Mouse (Mus musculus) forebrain, embryonic 16.5 days (tissue): ENCODE measurements around the gene Nat8. TPM values are rescaled to one million over a fixed set of nuclear protein-coding genes. Genes with fewer than 3 reads are reported as not detected.
"Not testable (repeated sequence)": the region's sequence is repeated elsewhere in the genome, so short reads cannot be mapped to it uniquely, and the experiment has no call there.

Experiments used
- ATAC-seq: fragments of 200-750 bp; cut with Nextera tagmentation; 2 replicates; pipeline ENCODE4 v1.8.0; 2017; ENCODE audit warnings: mild to moderate bottlenecking, moderate library complexity
- H3K27ac ChIP-seq: fragments of 300-500 bp; sonication (generic); 2 replicates; pipeline ENCODE4 v1.5.1; 2014; ENCODE audit warnings: low read length, control low read depth
- H3K27me3 ChIP-seq: fragments of 300-500 bp; sonication (generic); replicated peaks from 2 replicates; pipeline ENCODE4 v1.6.1; 2014; ENCODE audit warnings: low read length; ENCODE audit not compliant: control insufficient read depth, insufficient read depth
- H3K36me3 ChIP-seq: fragments of 300-500 bp; sonication (generic); 2 replicates; pipeline ENCODE4 v1.6.1; 2014; ENCODE audit not compliant: control insufficient read depth, insufficient read depth
- H3K4me1 ChIP-seq: fragments of 300-500 bp; sonication (generic); replicated peaks from 2 replicates; pipeline ENCODE4 v1.6.1; 2014; ENCODE audit warnings: low read length; ENCODE audit not compliant: control insufficient read depth, insufficient read depth
- H3K4me2 ChIP-seq: fragments of 300-500 bp; sonication (generic); 2 replicates; pipeline ENCODE4 v1.6.1; 2014; ENCODE audit warnings: mild to moderate bottlenecking, low read length, control low read depth
- H3K4me3 ChIP-seq: fragments of 300-500 bp; sonication (generic); replicated peaks from 2 replicates; pipeline ENCODE4 v1.5.1; 2014; ENCODE audit warnings: mild to moderate bottlenecking, low read length, control low read depth
- H3K9ac ChIP-seq: fragments of 300-500 bp; sonication (generic); replicated peaks from 2 replicates; pipeline ENCODE4 v1.6.1; 2014; ENCODE audit warnings: low read depth, low read length, control low read depth
- H3K9me3 ChIP-seq: fragments of 300-500 bp; sonication (generic); 2 replicates; pipeline ENCODE4 v1.6.1; 2016; ENCODE audit warnings: low read length; ENCODE audit not compliant: control insufficient read depth
- WGBS: fragments of 180-500 bp; shearing (Covaris S2); extraction: QIAGEN DNeasy Blood & Tissue Kit; methylation state at CpG from one replicate; pipeline ENCODE4 v1.1.7; 2014; 5-methylcytosine and 5-hydroxymethylcytosine counted together
- polyA plus RNA-seq: library from polyadenylated mRNA; unstranded; fragments of >200 nt; fragmentation: Nextera tagmentation; extraction: Ambion mirVana; gene quantifications from 2 replicates; pipeline ENCODE4 v1.2.1, GENCODE M21; 2015

The Nat8 gene
- polyA plus RNA-seq, 1 experiment from 2014 or later, result not detected

GRCm38 (mm10) chr6:85838674-85839073 lies 6.8 kb upstream of the Nat8 start:
- no peak for ATAC-seq
- Histone ChIP-seq H3K9me3 (no peaks in the 10 kb centered on the region), H3K9ac (no peak overlapping the region), H3K36me3 (no peaks in the 10 kb centered on the region), H3K27ac (no peak overlapping the region), H3K4me2 (no peak overlapping the region), H3K27me3 (no peaks in the 10 kb centered on the region), H3K4me1 (peaks cover 4% of the 10 kb centered on the region), H3K4me3 (no peak overlapping the region)
- WGBS, result 22% methylated on average over 8 of the region's 8 CpGs

- not testable (repeated sequence) for H3K4me1 ChIP-seq, H3K27ac ChIP-seq, H3K4me3 ChIP-seq, H3K9me3 ChIP-seq, H3K36me3 ChIP-seq, H3K9ac ChIP-seq, H3K27me3 ChIP-seq
- peak overlapping the region; percentile 13 for H3K4me2 ChIP-seq
- peak; percentile 61 for ATAC-seq
- WGBS, result 2% methylated on average over 11 of the region's 12 CpGs
These were observed 5.4 kb upstream of the Nat8 start for GRCm38 (mm10) chr6:85837307-85837706.

- not testable (repeated sequence) for ATAC-seq
- WGBS, result 9% methylated on average over 8 of the region's 9 CpGs
These were observed 4.9 kb upstream of the Nat8 start for GRCm38 (mm10) chr6:85836827-85837226.

GRCm38 (mm10) chr6:85836098-85836497 lies 4.2 kb upstream of the Nat8 start:
- H3K36me3 ChIP-seq, ATAC-seq, H3K4me3 ChIP-seq, H3K27me3 ChIP-seq, H3K9ac ChIP-seq, H3K4me2 ChIP-seq, H3K9me3 ChIP-seq, H3K4me1 ChIP-seq, H3K27ac ChIP-seq: not testable (repeated sequence)
- 64% methylated on average over 5 of the region's 5 CpGs for WGBS

More at GRCm38 (mm10) chr6:85836827-85837226, 4.9 kb upstream of the Nat8 start:
- not testable (repeated sequence) for H3K27me3 ChIP-seq, H3K27ac ChIP-seq, H3K4me2 ChIP-seq, H3K4me1 ChIP-seq, H3K4me3 ChIP-seq, H3K9ac ChIP-seq, H3K36me3 ChIP-seq, H3K9me3 ChIP-seq

- not testable (repeated sequence) for H3K4me3 ChIP-seq, ATAC-seq, H3K9ac ChIP-seq, H3K27ac ChIP-seq, H3K4me1 ChIP-seq, H3K4me2 ChIP-seq, H3K9me3 ChIP-seq, H3K36me3 ChIP-seq, H3K27me3 ChIP-seq
- 64% methylated on average over 1 of the region's 2 CpGs for WGBS
These were observed 3.2 kb upstream of the Nat8 start for GRCm38 (mm10) chr6:85835104-85835503.

GRCm38 (mm10) chr6:85834504-85835100 lies 2.7 kb upstream of the Nat8 start:
- not testable (repeated sequence) for ATAC-seq, H3K36me3 ChIP-seq, H3K9me3 ChIP-seq, H3K4me1 ChIP-seq, H3K4me2 ChIP-seq, H3K9ac ChIP-seq, H3K4me3 ChIP-seq, H3K27me3 ChIP-seq, H3K27ac ChIP-seq

- no peak overlapping the region for H3K4me3 ChIP-seq
- no peaks in the 10 kb centered on the region for H3K36me3 ChIP-seq
- H3K27ac ChIP-seq, result no peak overlapping the region
- no peaks in the 10 kb centered on the region for H3K4me1 ChIP-seq
- no peaks in the 10 kb centered on the region for H3K9me3 ChIP-seq
- no peak overlapping the region for H3K9ac ChIP-seq
- H3K4me2 ChIP-seq, result no peak overlapping the region
- H3K27me3 ChIP-seq, result no peaks in the 10 kb centered on the region
- no peak for ATAC-seq
- 75% methylated on average over 1 of the region's 1 CpGs for WGBS
These were observed 2.4 kb downstream of the Nat8 start for GRCm38 (mm10) chr6:85829462-85829861.

GRCm38 (mm10) chr6:85825886-85826285 lies 6.0 kb downstream of the Nat8 start:
- 95% methylated on average over 2 of the region's 2 CpGs for WGBS
- Histone ChIP-seq H3K27me3 (no peaks in the 10 kb centered on the region), H3K4me1 (no peaks in the 10 kb centered on the region), H3K27ac (no peak overlapping the region), H3K4me2 (no peak overlapping the region), H3K36me3 (no peaks in the 10 kb centered on the region), H3K9me3 (no peaks in the 10 kb centered on the region), H3K9ac (no peak overlapping the region), H3K4me3 (no peak overlapping the region)
- ATAC-seq, result no peak

GRCm38 (mm10) chr6:85823382-85824090 lies 8.3 kb downstream of the Nat8 start:
- Histone ChIP-seq H3K4me2 (no peak overlapping the region), H3K9me3 (no peaks in the 10 kb centered on the region), H3K4me3 (no peak overlapping the region), H3K27ac (no peak overlapping the region), H3K27me3 (no peaks in the 10 kb centered on the region), H3K9ac (no peak overlapping the region), H3K36me3 (no peaks in the 10 kb centered on the region), H3K4me1 (no peaks in the 10 kb centered on the region)
- 86% methylated on average over 1 of the region's 1 CpGs for WGBS
- ATAC-seq, result no peak
